Mouse (Mus musculus): ENCODE measurements around the gene Ston2. TPM values are rescaled to one million over a fixed set of nuclear protein-coding genes. Genes with fewer than 3 reads are reported as not detected.

Gene Ston2
- 4.0 and 4.3 TPM in 2 replicates for polyA plus RNA-seq (2015; fragmentation: Nextera tagmentation; extraction: Ambion mirVana)

DNA sequence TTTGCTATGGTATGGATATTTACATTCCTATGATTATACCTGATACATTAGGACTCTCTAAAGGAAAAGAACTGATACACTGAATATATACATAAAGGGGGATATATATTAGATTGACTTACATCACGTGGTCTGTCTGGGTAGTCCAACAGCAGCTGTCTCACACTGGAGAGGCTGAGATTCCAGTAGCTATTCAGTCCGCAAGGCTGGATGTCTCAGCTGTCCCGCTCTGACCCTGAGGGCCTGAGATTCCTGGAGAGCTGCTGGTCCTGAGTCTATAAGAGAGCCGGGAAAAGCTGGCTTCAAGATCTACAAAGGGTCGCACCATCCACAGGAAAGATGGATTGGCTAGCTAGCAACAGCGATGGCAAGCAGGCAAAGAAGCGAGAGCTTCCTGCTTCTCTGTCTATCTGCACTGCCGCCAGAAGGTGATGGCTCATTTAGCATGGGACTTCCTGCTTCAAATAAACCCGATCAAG, at the start of gene Ston2:
Gene Ston2 (minus strand): TSS at position 429 of the 479 bp plus-strand sequence.
- Histone ChIP-seq H3K27ac (replicated peaks) (no peak within 1 kb of the TSS), H3K9ac (no peak within 1 kb of the TSS), H3K27me3 (replicated peaks) (peaks cover 27% of the 10 kb centered on the region), H3K4me3 (no peak within 1 kb of the TSS), H3K4me2 (no peak within 1 kb of the TSS), H3K4me1 (peaks cover 12% of the 10 kb centered on the region), H3K36me3 (no peaks in the 10 kb centered on the region), H3K9me3 (no peaks in the 10 kb centered on the region)
- WGBS: 75% methylated on average over 9 of the region's 9 CpGs
- ATAC-seq (ENCODE audit: extremely low read depth, insufficient number of reproducible peaks, low FRiP score, low TSS enrichment): no peak

DNA sequence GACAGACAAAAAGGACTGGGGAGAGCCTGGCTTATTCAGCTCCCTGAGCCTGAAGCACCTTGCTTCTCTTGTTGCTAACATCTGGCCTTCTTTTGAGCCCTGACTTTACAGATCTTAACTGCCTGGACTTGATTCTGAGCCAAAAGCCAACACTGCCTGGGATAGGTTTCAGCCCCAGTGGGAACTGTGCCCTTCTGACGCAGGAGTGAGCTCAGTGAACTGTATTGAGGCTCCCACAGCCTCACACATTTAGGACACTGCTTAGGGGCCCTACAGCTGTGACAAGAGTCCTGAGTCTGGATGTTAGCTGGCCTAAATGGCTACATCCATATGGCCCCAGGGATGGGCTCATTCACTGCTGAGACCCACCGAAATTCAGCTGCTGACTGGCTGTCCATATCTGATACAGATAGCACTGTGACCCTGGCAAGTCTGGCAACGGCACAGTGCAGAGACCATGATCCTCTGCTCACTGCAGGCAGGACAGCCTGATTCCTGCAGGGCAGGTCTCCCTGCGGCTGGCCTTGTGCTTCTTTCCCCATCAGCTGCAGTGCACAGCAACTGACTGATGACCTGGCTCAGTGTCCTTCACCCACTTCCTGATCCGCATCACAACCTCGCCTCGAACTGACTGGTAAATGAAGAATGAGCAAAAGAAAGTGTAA, 49.3 kb upstream of the Ston2 start:
- Histone ChIP-seq H3K9me3 (no peaks in the 10 kb centered on the region), H3K4me2 (no peak overlapping the region), H3K27me3 (replicated peaks) (no peaks in the 10 kb centered on the region), H3K4me3 (no peak overlapping the region), H3K9ac (no peak overlapping the region), H3K27ac (replicated peaks) (no peak overlapping the region), H3K36me3 (peaks cover 96% of the 10 kb centered on the region), H3K4me1 (no peaks in the 10 kb centered on the region)
- WGBS: 69% methylated on average over 7 of the region's 7 CpGs
- no peak for ATAC-seq (ENCODE audit: extremely low read depth, insufficient number of reproducible peaks, low FRiP score, low TSS enrichment)

DNA sequence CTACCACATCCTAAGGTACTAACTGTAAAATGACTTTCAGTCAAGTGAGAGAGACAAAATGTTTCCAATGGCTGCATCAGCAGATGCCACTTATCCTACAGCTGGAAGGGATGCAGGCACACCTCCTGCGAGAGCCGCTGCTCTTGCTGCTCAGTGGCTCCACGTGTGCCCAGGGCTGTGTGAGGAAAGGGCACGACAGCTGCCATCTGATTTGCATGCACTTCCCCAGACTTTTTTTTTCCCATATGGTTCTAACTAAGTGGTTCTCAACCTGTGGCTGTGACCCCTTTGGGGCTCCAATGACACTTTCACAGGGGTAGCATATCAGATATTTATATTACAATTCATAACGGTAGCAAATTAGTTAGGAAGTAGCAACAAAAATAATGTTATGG, 45.7 kb upstream of the Ston2 start:
- ATAC-seq (ENCODE audit: extremely low read depth, insufficient number of reproducible peaks, low FRiP score, low TSS enrichment): no peak
- Histone ChIP-seq H3K27ac (replicated peaks) (no peak overlapping the region), H3K36me3 (peaks cover 89% of the 10 kb centered on the region), H3K4me2 (no peak overlapping the region), H3K9me3 (no peaks in the 10 kb centered on the region), H3K9ac (no peak overlapping the region), H3K4me1 (no peaks in the 10 kb centered on the region), H3K4me3 (no peak overlapping the region), H3K27me3 (replicated peaks) (no peaks in the 10 kb centered on the region)
- WGBS: 79% methylated on average over 5 of the region's 5 CpGs

DNA sequence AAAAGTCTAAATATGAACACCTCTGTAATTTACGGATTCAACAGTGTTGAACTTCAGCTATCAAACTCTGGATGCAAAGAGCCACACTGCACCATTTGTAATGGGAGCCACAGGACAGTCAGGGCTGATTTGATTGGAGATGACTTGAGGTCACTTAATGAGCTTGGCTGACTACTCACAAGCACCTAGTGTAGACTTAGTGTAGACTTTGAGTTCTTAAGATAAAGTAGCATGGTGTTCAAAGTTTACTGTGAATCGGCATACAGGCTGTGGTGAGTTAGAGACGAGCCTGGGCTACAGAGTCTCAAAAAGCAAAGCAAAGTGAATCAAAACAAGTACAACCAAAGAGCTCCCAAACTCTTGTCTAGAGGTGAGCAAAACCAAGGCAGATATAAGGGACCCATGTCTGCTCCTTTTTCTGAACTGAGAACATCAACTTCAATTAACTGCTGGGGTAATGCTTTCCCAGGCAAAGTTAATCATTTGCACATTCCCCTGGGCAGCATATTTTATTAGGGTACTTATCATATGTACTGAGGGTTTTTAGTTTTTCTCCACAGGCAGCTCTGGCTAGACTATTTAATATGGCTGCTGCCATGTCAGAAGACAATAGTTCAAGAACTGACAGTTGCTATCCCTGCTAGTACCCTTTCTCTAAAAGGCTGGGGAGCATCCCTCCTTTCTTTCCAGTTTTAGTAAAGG, 45.2 kb upstream of the Ston2 start:
- 87% methylated on average over 3 of the region's 3 CpGs for WGBS

DNA sequence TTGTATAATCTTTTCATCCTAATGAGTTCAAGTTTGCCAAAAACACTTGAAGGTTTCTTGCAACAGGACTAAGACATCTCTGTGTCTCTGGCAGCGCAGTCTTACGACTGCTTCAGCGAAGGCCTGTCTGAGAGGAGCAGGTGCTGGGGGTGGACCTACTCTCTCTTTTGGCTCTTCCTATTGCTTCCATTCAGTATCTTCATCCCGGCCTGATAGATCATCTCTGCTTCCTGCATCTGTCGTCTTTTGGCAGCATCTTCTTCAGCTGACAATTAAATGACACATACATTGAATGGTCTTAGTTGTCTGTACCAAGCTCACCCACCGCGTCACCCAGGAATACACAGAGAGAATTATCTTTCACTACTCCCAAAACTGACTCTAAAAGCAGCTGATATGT, 43.2 kb upstream of the Ston2 start:
- H3K9me3 ChIP-seq: no peaks in the 10 kb centered on the region
- no peaks in the 10 kb centered on the region for H3K4me1 ChIP-seq
- no peak overlapping the region for H3K9ac ChIP-seq
- H3K4me2 ChIP-seq: no peak overlapping the region
- peaks cover 90% of the 10 kb centered on the region for H3K36me3 ChIP-seq
- no peak for ATAC-seq (ENCODE audit: extremely low read depth, insufficient number of reproducible peaks, low FRiP score, low TSS enrichment)
- no peak overlapping the region for H3K27ac ChIP-seq (replicated peaks)
- 90% methylated on average over 7 of the region's 7 CpGs for WGBS
- H3K4me3 ChIP-seq: no peak overlapping the region
- H3K27me3 ChIP-seq (replicated peaks): no peaks in the 10 kb centered on the region

More for the DNA sequence above, 45.2 kb upstream of the Ston2 start:
- Histone ChIP-seq H3K4me1 (no peaks in the 10 kb centered on the region), H3K36me3 (peaks cover 89% of the 10 kb centered on the region), H3K4me2 (no peak overlapping the region), H3K4me3 (no peak overlapping the region), H3K27ac (replicated peaks) (no peak overlapping the region), H3K9ac (no peak overlapping the region), H3K27me3 (replicated peaks) (no peaks in the 10 kb centered on the region), H3K9me3 (no peaks in the 10 kb centered on the region)
- ATAC-seq (ENCODE audit: extremely low read depth, insufficient number of reproducible peaks, low FRiP score, low TSS enrichment): no peak

DNA sequence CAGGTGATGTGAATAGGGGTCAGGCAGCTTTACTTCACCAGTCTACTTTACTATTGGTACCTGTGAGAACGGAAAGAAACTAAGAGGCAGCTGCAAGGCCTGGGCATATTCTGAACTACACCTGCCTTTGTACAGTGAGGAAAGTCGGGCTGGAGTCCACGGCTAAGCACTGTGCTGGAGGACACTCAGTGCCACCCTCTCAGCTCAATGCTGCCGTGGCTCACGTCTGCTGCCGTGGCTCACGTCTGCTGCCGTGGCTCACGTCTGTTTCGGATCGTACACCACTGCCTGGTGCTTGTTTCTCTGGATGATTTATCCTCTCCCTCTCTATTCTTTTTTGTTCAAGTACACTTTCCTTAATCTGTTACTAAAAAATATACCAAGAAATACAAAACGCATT, 32.3 kb upstream of the Ston2 start:
- no peak for ATAC-seq (ENCODE audit: extremely low read depth, insufficient number of reproducible peaks, low FRiP score, low TSS enrichment)
- H3K4me3 ChIP-seq: no peak overlapping the region
- H3K36me3 ChIP-seq: peaks cover 91% of the 10 kb centered on the region
- 92% methylated on average over 12 of the region's 12 CpGs for WGBS
- H3K27ac ChIP-seq (replicated peaks): no peak overlapping the region
- H3K9ac ChIP-seq: no peak overlapping the region
- no peaks in the 10 kb centered on the region for H3K27me3 ChIP-seq (replicated peaks)
- no peak overlapping the region for H3K4me2 ChIP-seq
- H3K4me1 ChIP-seq: no peaks in the 10 kb centered on the region
- H3K9me3 ChIP-seq: no peaks in the 10 kb centered on the region

DNA sequence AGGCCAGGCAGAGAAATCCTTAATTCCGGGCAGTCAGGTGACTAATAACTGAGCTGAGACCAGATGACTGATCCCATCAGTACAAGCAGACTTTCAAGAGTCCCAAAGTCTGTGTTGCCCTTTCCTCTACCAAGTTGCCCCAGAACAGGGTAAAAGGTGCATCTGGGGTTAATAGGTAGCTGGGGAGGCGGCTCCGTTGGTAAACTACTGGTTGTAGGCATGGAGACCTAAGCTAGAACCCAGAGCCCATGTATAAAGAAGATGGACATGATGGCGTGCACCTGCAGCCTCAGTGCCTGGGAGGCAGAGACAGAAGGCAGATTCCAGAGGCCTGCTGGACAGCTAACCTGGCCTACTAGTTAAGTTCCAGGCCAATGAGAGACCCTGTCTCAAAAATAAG, 30.5 kb upstream of the Ston2 start:
- H3K9ac ChIP-seq: no peak overlapping the region
- no peak for ATAC-seq (ENCODE audit: extremely low read depth, insufficient number of reproducible peaks, low FRiP score, low TSS enrichment)
- no peak overlapping the region for H3K27ac ChIP-seq (replicated peaks)
- no peak overlapping the region for H3K4me3 ChIP-seq
- H3K27me3 ChIP-seq (replicated peaks): no peaks in the 10 kb centered on the region
- WGBS: 94% methylated on average over 4 of the region's 4 CpGs
- H3K4me1 ChIP-seq: no peaks in the 10 kb centered on the region
- no peak overlapping the region for H3K4me2 ChIP-seq
- H3K9me3 ChIP-seq: no peaks in the 10 kb centered on the region
- H3K36me3 ChIP-seq: peaks cover 91% of the 10 kb centered on the region

DNA sequence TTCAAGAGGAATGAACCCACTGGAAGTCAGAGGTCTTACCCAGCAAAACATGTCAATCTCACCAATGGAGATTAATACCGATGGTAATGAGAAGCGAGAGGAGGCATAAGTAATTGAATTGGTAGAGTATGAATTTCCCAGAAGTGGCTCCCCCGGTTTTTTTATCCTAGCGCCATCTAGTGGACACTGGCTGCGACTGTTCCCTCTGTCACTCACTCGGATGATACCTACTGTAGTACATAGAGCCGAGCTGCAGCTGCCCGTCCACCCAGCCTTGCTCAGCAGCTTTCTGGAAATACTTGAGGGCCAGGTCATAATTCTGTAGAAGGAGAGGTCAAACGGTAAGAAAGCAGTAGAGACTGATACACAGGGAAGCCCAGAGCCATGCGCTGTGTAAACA, 27.8 kb upstream of the Ston2 start:
- WGBS: 27% methylated on average over 10 of the region's 10 CpGs
- no peak overlapping the region for H3K4me3 ChIP-seq
- H3K9me3 ChIP-seq: no peaks in the 10 kb centered on the region
- no peak overlapping the region for H3K4me2 ChIP-seq
- no peak overlapping the region for H3K9ac ChIP-seq
- H3K27ac ChIP-seq (replicated peaks): no peak overlapping the region
- H3K27me3 ChIP-seq (replicated peaks): no peaks in the 10 kb centered on the region
- H3K36me3 ChIP-seq: peaks cover 92% of the 10 kb centered on the region
- no peak for ATAC-seq (ENCODE audit: extremely low read depth, insufficient number of reproducible peaks, low FRiP score, low TSS enrichment)
- H3K4me1 ChIP-seq: no peaks in the 10 kb centered on the region

DNA sequence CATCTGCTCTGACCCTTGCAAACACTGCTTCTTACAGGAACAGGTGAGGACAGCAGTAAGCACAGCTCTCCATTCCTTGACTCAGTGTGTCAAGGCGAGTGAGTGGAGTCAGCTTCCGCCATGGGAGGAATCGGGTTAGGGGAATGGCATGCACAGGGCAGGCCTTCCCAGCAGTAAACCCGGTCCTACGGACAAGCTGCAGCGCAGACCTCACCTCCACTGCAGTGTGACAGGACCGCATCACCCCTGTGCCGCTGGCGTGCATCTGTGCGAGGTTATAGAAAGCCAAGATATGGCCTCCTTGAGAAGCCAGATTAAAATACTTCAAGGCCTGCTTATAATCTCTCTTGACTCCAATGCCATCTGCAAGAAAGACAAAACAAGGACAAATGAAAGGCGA, 27.4 kb upstream of the Ston2 start:
- peaks cover 92% of the 10 kb centered on the region for H3K36me3 ChIP-seq
- H3K9me3 ChIP-seq: no peaks in the 10 kb centered on the region
- 89% methylated on average over 11 of the region's 11 CpGs for WGBS
- no peak overlapping the region for H3K4me2 ChIP-seq
- no peak for ATAC-seq (ENCODE audit: extremely low read depth, insufficient number of reproducible peaks, low FRiP score, low TSS enrichment)
- H3K4me3 ChIP-seq: no peak overlapping the region
- H3K27ac ChIP-seq (replicated peaks): no peak overlapping the region
- no peaks in the 10 kb centered on the region for H3K4me1 ChIP-seq
- no peaks in the 10 kb centered on the region for H3K27me3 ChIP-seq (replicated peaks)
- H3K9ac ChIP-seq: no peak overlapping the region

DNA sequence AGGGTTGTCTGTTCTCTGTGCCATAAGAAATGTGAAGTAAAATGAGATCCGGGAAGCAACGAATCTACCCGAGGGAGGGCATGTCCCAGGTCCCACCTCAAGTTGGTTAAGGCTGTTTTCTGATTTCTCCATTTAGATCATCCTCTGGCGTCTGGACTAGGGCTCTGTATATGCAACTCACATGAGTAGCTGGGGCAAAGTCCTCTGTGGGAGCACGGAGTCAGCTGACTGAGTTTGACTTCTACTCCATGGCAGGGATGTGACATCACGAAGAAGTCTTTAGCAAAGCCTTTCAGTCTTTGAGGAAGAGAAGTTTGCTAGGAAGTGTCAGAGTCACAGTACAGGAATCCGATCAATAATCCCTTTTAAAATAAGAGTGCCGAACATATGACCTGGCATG, 20.7 kb upstream of the Ston2 start:
- WGBS: 90% methylated on average over 8 of the region's 8 CpGs

DNA sequence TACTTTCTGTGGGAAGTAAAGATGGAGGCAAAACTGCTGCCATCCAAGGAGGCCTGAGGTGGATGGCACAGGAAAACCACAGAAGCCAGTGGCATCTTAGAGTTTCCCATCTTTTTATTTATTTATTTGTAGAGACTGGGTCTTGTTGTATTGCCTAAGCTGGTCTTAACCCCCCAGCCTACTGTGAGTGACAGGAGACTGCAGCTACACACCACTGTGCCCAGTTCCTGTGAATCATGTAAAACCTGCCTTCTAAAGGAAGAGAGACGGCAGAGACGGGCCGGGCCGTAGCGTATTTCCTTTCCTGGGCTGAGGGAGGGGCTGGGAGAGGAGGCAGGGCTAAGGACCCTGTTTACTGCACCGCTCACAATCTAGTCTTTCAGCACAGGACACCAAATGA, 19.6 kb upstream of the Ston2 start:
- Histone ChIP-seq H3K4me1 (0 out of 2 replicates have a peak, but pooled peaks cover 3% of the 10 kb centered on the region), H3K9me3 (no peaks in the 10 kb centered on the region), H3K27me3 (replicated peaks) (no peaks in the 10 kb centered on the region), H3K4me3 (no peak overlapping the region), H3K4me2 (no peak overlapping the region), H3K27ac (replicated peaks) (no peak overlapping the region), H3K9ac (no peak overlapping the region), H3K36me3 (peaks cover 64% of the 10 kb centered on the region)
- ATAC-seq (ENCODE audit: extremely low read depth, insufficient number of reproducible peaks, low FRiP score, low TSS enrichment): no peak
- WGBS: 73% methylated on average over 6 of the region's 6 CpGs

More for the DNA sequence above, 20.7 kb upstream of the Ston2 start:
- Histone ChIP-seq H3K4me2 (no peak overlapping the region), H3K27me3 (replicated peaks) (no peaks in the 10 kb centered on the region), H3K9ac (no peak overlapping the region), H3K36me3 (peaks cover 76% of the 10 kb centered on the region), H3K4me1 (0 out of 2 replicates have a peak, but pooled peaks cover 3% of the 10 kb centered on the region), H3K27ac (replicated peaks) (no peak overlapping the region), H3K9me3 (no peaks in the 10 kb centered on the region), H3K4me3 (no peak overlapping the region)
- no peak for ATAC-seq (ENCODE audit: extremely low read depth, insufficient number of reproducible peaks, low FRiP score, low TSS enrichment)

DNA sequence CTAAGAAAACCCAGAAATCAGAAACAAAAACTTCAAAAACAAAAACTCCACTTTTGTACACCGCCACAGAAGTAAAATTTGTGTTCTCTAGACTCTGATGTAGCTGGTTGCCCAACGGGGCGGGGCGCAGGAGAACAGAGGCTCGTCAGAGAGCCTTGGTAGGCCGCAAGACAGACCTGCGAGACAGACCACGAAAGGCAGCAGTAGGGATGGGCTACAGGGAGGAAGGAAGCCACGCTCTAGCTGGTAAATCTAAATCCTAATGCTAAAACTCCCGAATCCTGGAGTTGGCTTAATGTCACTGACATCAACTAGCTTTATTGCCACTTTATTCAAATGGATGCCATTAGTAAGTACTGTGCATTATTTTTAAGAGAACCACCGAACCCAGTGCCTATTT, 18.9 kb upstream of the Ston2 start:
- H3K4me3 ChIP-seq: no peak overlapping the region
- 89% methylated on average over 11 of the region's 11 CpGs for WGBS
- ATAC-seq (ENCODE audit: extremely low read depth, insufficient number of reproducible peaks, low FRiP score, low TSS enrichment): no peak
- no peak overlapping the region for H3K27ac ChIP-seq (replicated peaks)
- no peak overlapping the region for H3K9ac ChIP-seq
- H3K27me3 ChIP-seq (replicated peaks): no peaks in the 10 kb centered on the region
- H3K9me3 ChIP-seq: no peaks in the 10 kb centered on the region
- no peak overlapping the region for H3K4me2 ChIP-seq
- peaks cover 57% of the 10 kb centered on the region for H3K36me3 ChIP-seq
- H3K4me1 ChIP-seq: 0 out of 2 replicates have a peak, but pooled peaks cover 3% of the 10 kb centered on the region
